Mouse (Mus musculus): ENCODE data around the gene Rela.
"Not testable (repeated sequence)": the region's sequence is repeated elsewhere in the genome, so short reads cannot be mapped to it uniquely, and the experiment has no call there.

The Rela gene

DNA sequence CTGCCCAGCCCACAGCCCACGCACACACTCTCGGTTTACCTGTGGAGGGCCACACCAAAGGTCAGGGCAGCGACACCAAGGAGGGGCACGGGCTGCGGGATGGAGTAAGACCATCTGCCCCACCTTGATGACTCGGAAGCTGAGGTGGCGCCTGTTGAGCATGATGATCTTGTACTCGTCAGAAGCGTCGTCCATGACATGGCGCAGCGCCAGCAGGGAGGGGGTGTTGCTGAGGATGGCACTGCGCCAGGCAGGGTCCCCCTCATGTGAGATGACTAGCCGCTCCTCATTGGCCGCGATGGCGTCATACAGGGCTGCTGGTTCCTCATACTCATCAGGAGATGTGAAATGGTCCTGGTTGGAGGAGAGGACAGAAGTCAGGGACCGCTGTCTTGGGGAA lies 29.1 kb downstream of the Rela start:
- DNase-seq (ENCODE audit: low read depth): no peak

DNA sequence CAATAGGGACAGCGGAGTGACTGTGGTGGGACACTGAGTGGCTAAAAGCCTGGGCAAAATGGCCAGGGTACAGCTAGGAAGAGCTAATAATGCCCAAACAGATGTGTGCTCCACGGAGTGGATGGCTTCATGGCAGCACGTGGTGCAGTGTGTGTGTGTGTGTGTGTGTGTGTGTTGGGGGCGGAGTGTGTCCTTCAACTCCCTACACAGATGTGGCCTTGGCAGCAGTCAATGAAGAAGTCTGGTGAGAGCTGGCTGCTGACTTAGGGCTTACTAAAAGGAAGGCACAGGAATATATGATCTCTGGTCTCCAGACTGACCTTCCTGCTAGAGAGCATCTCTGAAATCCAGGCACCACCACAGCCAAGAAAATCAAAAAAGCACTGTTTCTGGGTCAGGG lies 31.1 kb downstream of the Rela start:
- no peak for DNase-seq (ENCODE audit: low read depth)

DNA sequence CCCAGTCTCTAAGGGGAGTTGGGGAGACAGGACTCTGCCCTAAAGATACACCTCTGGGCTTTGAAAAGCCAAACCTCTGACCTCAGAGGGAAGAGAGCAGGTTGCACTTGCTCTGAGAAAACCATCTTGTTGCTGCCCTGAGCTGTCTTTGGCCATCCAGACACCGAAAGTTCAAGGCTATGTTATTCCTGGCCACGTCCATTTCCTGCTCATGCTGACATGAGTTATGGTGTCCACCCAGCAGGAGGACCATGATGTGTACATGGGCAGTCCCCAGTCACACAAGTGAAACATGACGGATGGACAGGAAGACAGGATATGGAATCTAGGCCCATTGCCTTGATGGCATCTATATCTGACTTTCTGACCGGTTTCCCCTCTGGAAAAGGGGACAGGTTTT lies 43.1 kb downstream of the Rela start:
- DNase-seq (ENCODE audit: low read depth): no peak

DNA sequence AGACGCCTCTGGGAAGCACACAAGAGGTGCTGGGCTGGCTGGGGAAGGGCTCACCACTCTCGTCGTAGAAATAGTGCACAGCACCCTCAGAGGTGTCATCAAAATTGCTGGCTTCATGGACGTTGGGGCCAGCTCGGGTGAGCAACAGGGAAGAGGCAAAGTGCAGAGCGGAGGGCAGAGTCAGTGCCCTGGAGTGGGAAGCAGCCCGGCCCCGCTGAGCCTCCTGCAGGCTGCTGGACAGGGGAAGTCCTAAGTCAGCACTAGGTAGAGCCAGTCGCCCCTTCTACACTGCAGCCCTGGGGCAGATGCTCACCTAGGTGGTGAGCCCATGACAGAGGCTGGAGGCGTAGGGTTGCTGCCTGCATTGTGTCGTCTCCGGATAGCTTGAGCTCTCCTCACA lies 47.0 kb downstream of the Rela start:
- DNase-seq (ENCODE audit: low read depth): no peak

DNA sequence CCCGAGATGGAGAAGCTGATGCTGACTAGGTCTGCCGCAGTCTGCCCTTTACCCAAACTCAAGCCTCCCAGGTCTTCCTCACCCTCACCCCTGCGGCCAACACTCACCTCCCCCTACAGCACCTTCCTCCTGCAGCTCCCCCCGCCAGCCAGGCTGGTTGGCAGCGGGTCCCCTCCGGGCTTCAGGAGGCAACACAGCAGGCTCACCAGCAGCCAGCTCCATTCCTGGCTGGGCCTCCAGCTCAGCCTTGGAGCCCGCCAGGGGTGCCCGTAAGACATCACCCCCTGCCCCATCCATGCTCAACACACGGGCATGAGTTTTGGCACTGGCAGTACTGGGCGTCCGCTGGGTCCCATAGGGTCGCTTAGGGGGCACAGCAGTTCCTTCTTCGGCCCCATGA lies 47.7 kb downstream of the Rela start:
- no peak for DNase-seq (ENCODE audit: low read depth)

DNA sequence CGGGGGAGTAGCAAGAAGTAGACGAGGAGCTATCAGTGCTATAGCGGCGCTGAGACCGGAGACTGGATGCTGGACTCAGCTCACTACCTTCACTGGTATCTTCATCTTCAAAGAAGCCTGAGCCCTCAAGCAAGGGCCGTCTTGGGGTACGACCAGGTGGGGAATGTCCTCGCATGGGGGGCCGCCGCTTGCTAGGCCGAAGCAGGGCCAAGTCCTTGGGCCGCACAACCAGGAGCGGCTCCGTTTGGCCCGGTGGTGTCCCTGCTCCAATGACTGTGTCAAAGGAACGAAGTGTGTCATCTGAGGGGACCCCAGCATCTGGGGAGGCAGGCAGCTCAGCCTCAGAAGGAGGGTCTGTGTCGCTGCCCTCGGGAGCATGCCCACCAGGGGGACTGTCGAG lies 48.1 kb downstream of the Rela start:
- DNase-seq (ENCODE audit: low read depth): no peak

DNA sequence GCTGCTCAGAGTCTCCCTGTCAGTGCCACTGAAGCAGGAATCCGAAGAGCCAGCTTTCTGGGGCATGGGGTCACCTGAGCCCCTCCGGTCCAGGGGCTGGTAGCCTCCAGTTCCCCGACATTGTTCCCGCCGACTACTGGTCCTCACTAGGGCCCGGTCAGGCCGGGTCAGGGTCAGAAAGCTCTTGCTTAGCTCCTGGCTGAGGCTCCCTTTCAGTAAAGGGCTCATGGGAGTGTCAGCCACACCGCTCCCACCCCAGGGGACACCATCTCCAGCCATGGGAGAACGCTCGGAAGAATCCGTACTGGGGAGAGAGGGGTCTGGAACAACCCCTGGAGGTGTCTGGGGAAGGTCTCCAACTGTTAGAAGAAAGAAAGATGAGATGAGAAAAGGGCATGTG lies 48.6 kb downstream of the Rela start:
- no peak for DNase-seq (ENCODE audit: low read depth)

DNA sequence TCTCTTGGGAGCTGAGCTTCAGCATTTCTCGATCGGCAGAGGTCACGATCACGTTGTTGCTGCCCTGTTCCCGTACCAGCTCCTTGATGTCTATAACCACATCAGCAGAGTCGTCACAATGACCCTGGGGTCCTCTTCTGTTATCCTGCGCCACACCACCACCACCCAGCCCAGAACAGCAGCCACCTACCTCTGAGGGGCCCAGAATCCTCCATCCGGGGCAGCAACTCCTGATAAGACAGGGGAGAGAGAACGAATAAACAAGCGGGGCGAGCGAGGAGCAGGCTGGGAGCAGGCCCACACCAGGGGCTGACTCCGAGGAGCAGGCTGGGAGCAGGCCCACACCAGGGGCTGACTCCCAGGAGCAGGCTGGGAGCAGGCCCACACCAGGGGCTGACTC lies 49.2 kb downstream of the Rela start:
- DNase-seq (ENCODE audit: low read depth): no peak

DNA sequence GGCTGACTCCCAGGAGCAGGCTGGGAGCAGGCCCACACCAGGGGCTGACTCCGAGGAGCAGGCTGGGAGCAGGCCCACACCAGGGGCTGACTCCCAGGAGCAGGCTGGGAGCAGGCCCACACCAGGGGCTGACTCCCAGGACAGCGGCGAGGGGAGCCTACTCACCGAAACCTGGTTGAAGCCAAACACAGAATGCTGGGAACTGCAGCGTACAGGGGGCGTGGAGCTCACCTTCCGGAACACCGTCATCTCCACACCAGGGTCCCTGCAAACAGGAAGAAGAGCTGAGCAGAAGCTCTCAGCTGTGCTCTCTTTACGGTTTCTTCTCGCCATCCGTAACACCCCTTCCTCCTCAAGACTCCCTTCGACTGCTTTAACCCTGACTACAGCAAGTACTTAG lies 49.7 kb downstream of the Rela start:
- DNase-seq (ENCODE audit: low read depth): not testable (repeated sequence)

DNA sequence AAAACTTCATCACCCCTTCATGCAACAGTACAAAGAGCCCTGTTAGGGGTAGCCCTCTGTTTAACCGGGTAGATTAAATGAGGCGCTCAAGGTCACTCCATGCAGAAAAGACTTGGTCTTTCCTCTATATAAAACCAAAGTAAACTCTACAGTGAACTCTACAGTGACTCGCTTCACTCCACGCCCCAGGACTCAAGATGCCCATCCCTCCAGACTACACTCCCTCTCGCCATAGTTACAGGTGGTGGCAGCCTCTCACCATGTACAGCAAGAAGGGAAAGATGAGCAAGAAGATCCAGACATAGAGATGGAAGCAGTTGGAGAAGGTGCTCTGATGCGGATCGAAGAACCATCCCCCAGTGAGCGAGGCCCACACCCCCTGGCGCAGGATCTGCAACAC lies 50.5 kb downstream of the Rela start:
- DNase-seq (ENCODE audit: low read depth): peak; percentile 30

DNA sequence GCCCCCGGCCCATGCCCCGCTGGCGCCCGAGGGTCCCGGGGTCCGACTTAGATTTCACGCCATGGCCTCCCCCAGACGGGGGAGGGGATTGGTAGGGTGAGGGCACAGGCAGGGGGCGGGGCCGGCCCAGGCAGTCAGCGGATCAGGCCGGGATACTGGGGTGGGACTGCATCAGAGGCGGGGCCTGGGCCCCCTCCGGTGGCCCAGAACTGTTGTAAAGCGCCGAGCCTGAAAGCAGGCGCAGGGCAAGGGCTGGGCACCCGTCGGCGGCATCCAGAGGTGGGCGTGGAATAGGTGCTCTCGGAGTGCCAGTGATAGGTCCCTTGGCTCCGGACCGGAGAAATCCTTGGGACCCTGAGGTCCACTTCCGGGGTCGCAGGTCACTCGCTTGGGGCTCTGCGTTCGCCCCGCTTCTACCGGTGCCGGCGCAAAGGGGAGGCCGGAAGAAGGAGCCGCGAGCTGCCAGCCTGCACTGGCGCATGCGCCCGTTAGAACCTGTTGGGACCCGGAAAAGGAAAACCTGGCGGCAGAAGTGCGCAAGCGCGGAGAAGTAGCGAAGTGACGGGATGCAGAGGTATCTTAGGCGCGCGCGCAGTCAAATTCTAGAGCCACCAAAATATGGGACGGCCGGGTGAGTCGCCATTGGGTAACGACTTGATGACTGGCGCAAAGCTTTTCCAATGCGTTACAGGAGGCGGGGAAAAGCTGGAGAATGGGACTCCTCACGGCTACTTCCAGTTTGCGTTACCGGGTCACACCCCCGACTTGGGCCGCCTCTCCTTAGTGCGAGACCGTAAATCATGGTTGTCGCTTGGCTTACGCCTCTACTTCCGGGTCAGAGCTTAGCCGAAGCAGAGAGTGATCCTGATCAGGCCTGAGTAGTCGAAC lies 51.2 kb downstream of the Rela start, which contains the start of the genes Map3k11 and Pcnx3:
Gene Map3k11, plus strand, starts transcription at position 543 of the 888 bp plus-strand sequence.
Gene Pcnx3, minus strand, starts transcription at position 709 of the 888 bp plus-strand sequence.
- DNase-seq (ENCODE audit: low read depth): peak; percentile 100

DNA sequence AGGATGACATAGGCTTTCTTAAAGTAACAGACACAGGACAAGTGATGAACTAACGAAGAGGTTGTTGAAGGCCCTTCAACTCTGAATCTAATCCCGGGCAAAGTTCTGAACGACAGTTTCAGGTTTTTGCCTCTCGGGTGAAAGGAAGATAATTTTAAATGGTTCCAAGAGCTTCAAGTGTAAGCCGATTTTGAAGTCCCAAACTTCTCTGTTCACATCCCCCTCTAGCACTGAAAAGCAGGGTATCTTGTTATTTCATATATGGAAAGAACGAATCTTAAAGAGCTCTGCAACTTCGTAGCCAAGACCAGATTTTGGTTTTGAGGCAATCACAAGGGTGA lies 51.8 kb downstream of the Rela start:
- DNase-seq (ENCODE audit: low read depth): no peak

DNA sequence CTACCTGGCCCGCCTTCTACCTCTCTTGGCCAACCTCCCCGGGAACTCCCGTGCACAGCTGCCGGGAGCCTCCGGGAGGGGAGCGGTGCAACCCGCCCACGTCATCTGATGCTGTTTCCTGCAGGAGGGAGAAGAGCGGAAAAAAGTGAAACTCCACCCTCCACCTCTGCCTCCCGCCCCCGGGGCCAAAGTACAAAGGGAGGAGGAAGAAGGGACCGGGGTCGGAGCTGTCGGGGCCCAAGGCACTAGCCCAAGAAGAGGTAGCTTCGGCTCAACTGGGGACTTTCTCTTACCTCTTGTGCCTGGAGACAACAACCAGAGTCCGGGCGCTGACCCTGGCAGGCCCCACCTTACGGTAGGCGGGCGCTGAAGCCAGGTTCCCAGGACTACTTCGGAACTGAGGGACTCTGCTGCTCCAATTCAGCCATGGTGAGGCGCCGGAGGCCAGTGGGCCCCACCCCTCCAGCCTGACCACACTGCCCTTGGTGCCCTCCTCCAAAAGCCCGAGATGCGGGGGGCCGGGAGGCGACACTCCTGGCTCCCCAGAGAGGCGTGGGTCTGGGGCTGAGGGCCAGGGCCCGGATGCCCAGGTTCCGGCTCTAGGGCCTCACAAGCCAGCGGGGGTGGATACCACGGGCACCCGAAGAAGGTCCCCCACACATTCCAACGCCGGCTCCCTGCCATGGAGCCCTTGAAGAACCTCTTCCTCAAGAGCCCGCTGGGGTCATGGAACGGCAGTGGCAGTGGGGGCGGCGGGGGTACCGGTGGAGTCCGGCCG lies 52.5 kb downstream of the Rela start:
- DNase-seq (ENCODE audit: low read depth): peak; percentile 97

DNA sequence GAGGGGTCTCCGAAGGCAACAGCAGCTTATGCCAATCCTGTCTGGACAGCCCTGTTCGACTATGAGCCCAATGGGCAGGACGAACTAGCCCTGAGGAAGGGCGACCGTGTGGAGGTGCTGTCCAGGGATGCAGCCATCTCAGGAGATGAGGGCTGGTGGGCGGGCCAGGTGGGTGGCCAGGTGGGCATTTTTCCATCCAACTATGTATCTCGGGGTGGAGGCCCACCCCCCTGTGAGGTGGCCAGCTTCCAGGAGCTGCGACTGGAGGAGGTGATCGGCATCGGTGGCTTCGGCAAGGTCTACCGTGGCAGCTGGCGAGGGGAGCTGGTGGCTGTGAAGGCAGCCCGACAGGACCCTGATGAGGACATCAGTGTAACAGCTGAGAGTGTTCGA lies 53.1 kb downstream of the Rela start:
- no peak for DNase-seq (ENCODE audit: low read depth)

DNA sequence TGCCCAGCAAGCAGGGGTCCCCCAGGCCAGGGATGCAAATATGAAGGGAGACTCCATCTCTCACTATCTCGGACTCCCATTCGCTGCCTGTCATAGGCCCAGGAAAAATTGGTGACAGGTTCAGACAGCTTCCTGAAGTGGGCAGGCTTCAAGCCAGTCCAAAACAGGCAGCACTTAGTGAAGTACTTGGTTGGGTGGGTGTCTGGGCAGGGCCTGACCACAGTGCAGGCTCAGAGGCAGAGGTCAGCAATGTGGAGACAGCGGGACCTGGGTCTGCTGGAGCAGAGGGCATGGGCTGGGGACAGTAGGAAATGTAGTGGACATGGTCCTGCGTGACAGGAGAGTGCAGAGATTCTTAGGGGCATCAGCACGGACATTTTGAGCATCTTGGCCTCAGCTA lies 54.3 kb downstream of the Rela start:
- DNase-seq (ENCODE audit: low read depth): no peak

DNA sequence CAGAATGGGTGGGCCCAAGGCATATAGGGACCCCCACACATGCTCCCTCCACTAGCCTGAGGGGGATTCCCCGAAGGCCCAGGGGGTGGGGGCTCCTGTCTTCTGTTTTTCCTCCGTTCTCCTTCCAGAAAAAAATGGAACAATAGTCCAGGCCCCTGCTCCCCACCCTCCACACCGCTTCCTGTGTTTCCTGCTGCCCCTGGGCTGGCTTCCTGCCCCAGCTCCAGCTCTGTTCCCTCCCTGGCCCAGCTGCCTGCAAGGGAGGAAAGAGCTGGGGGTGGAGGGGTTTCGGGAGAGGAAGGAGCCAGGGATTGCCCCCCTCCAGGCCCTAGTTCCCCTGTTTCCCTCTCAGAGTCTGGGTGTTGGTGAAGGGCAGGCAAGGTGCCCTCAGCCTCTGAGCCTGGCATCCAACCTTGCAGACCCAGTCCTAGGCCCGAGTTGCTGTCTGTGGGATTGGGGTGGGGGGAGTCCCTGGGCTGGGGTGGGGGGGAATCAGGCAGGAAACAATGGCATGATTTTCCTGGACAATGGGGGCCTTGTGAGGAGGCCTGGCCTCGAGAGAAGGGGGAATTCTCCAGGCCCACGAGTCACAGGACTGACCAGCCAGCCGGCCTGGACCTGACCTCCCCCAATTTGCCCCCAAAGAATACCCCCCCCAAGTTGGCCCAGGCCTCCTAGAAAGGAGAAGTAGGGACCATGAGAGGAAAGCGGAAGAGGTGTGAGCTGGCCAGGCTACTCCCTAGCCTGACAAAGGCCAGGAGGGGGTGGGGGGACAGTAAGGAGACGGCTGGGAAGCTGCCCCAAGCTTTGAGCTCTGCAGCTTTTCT lies 55.0 kb downstream of the Rela start:
- DNase-seq (ENCODE audit: low read depth): no peak

DNA sequence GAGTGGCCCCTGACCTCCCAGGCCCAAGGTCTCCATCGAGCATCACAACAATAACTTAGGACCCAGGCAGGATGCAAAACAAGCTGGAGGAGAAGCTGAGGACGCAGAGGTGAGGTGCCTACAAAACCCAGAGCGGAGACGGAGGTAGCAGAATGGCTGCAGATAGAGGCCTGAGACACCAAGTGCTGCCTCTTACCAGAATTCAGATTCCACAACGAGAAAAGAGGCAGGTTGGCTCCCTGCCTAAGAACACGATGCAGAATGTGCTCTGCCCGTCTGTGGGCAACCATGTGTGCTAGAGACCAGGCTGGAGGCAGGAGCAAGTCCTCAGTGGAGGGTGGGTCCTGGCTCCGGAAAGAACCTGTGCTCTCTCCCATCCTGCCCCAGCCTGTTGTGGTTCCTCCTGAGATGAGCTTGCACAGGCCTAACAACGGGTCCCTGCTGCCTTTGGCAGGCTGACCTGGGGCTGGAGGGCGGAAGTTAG lies 55.7 kb downstream of the Rela start:
- no peak for DNase-seq (ENCODE audit: low read depth)

DNA sequence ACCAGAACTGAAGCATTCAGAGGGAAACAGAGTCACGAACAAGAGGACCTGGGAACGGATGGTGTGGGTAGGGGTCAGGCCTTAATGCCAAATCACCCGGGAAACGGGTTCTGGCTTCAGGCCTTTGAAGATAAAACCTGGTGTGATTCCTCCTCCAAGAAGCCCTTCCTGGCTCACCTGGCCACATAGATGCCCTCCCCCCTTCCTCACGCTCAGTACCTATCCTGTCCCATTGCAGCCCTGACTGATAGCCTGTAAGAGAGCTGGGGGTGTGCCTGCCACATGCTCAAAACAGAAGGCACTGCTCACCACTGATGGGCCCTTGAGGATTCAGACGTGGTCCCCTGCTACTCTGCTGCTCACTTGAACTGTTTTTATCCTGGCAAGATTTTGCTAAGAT lies 56.5 kb downstream of the Rela start:
- no peak for DNase-seq (ENCODE audit: low read depth)

DNA sequence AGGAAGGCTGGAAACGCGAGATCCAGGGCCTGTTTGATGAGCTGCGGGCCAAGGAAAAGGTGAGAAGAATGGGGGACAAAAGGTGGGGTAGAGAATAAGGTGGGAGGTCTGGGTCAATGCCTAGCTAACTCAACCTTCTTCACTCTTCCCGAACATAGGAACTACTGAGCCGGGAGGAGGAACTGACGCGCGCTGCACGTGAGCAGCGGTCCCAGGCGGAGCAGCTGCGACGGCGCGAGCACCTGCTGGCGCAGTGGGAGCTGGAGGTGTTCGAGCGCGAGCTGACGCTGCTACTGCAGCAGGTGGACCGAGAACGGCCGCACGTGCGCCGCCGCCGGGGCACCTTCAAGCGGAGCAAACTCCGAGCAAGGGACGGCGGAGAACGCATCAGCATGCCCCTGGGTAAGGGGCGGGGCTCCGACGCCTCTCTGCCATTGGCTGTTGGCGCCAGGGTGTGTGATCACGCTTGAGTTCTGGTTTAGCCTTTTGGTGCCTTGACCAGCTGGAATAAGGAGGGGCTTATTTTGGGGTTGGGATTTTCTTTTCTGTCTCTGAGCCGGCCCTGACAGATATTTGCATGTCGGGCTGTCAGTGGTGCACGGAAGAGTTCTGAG lies 58.7 kb downstream of the Rela start:
- DNase-seq (ENCODE audit: low read depth): no peak
